Mouse (Mus musculus) layer of hippocampus, adult 9-10 months (tissue): Measurements from ENCODE around the gene Actl11.

Source experiments
- DNase-seq: peaks from one replicate; pipeline ENCODE4 v3.0.0; 2022; ENCODE audit warnings: low spot score

Actl11 gene

DNA sequence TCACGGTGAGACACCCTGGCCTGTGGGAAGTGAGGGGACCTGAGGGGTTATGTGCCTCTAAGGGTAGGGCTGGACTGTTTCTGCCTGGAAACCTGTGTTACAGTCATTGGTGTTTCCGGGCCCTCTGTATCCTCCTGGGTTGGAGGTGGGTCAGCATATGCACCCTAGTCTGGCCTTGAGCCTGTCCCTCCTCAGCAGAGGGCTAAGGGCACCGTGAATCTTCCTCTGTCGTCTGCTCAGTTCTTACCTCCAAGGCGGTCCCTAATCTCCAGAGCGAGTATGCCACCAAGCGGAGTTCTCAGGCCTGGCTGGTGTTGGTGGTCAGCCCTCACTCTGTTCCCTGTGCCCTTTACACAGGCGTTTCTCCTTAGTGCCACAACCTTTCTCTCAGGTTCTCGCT, 34.6 kb downstream of the Actl11 start:
- DNase-seq = no peak

DNA sequence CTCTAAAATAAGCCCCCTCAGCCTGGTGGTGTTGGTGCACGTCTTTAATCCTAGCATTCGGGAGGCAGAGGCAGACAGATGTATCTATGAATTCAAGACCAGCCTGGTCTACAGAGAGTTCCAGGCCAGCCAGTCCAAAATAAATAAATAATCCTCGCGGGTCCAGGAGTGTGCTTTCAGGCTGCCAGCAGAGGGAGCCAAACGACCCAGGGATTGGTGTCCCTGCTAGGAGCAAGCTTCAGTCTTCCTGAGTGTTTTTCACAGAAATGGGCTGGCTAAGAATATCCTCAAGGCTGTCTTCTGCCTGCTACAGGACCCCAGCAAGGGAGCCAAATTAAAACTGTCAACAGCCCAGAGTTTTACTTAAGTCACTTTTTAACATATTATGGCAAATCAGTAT, 35.4 kb downstream of the Actl11 start:
- DNase-seq = no peak

DNA sequence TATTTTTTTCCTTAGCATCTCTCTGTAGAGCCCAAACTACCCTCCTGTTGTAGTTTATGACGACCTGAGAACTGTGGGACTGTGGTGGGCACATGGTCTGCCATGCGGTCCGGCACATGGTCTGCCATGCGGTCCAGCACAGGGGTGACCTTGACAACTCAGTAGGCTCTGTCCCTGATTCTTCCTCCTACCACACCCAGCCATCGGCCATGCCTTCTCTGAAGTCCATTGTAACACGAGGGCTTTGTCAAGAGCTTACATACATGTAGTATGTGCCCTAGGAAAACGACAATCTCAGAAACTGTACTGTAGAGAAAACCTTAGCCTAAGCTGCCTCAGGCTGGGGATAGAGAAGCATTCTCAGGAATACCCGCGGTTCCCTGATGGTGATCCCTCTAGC, 36.4 kb downstream of the Actl11 start:
- DNase-seq = no peak

DNA sequence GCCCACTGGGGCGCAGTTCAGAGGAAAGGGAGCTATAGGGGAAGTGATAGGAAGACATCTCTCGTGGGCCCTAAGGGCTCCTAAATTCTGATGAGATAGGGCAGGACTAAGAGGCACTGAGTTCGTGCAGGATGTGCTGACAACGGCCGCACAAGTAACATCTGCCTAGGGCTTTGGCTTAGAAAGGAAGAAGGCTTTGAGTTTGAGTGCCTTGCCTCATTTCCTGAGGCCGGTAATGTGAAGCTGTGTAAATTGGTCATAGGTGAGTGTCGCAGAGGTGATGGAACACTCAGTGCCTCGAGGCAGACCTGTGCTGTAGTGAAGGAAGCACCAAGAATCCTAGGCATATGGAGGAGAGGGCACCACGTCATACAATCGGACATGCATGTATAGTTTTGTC, 38.4 kb downstream of the Actl11 start:
- no peak for DNase-seq

DNA sequence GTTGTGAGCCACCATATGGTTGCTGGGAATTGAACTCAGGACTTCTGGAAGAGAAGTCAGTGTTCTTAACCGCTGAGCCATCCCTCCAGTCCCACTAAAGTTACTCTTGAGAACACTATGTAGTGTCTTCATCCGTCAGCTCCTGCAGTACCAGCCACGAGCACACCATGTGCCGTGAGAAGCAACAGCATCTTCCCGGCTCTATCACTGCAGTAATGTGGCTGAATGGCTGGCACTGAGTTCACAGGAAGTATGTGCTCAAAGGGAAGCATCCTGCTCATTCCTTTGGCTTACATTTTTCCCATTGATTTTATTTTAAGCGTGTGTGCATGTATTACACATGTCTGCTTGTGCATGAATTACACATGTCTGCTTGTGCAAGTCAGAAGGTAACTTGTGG, 39.2 kb downstream of the Actl11 start:
- no peak for DNase-seq

DNA sequence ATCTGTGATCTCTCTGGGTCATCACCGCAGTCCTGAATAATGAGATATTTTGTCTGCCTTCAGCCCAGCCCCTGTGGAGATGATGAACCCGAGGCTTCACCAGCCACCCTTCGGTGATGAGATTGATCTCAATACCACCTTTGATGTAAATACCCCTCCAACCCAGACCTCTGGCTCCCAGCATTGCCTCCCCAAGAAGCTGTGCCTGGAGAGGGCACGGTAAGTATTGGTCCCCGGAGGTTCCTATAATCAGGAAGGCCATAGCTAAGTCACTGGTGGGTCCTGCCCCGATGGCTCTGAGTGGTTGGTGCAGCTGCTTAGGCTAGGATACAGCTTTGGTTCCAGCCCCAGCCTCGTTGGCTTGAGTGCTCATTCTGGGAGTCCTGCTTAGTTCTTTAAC, 40.3 kb downstream of the Actl11 start:
- DNase-seq = no peak

DNA sequence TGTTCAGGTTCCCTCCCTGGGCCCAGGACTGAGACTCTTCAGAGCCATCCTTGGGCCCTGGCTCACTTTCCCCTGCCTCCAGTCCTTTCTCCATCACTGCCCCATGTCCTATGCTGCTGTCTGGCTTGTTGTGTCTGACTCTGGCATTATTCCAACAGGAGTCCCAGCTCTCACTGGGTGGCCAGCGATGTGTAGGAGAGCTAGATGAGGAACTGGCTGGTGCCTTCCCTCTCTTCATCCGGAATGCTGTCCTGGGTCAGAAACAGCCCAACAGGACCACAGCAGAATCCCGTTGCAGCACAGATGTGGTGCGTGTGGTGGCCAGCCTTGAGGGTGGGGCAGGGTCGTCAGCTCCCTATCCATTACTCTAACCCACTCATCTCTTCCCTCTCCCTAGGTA, 42.0 kb downstream of the Actl11 start:
- DNase-seq = no peak

DNA sequence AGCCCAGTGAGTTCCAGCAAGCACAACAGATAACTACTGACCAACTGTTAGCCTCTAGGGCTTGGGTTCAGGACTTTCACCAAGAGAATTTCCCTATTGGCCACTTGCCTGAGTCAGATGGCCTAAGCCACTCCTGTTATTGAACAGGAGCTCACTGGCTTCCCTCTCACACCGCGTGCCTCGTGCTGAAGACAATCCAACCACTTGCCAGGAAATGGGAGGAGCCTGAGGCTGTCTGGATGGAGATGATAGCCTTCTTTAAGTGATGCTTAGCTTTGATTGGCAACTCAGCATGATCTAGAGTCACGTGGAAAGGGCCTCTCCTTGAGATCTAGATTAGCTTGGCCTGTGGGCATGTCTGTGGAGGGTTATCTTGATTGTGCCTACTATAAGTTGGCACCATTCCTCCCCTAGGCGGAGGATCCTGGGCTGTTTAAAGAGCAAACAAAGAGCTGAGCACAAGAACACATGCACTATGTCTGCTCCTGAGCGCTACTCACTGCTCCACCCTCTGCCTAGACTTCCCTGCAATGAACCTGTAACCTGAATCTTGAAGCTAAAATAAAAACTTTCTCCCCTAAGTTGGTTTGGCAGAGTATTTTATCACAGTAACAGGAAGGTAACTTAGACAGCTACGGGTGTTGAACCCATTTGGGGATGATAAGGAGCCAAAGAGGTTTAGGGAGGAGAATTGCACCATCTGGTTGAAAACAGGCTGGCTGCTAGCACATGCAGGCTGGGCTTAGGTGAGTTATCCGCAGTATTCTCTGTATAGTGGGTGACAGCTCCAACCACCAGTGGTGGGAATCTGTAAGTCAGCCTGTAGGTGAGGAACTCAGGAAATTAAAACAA, 43.6 kb downstream of the Actl11 start:
- no peak for DNase-seq

DNA sequence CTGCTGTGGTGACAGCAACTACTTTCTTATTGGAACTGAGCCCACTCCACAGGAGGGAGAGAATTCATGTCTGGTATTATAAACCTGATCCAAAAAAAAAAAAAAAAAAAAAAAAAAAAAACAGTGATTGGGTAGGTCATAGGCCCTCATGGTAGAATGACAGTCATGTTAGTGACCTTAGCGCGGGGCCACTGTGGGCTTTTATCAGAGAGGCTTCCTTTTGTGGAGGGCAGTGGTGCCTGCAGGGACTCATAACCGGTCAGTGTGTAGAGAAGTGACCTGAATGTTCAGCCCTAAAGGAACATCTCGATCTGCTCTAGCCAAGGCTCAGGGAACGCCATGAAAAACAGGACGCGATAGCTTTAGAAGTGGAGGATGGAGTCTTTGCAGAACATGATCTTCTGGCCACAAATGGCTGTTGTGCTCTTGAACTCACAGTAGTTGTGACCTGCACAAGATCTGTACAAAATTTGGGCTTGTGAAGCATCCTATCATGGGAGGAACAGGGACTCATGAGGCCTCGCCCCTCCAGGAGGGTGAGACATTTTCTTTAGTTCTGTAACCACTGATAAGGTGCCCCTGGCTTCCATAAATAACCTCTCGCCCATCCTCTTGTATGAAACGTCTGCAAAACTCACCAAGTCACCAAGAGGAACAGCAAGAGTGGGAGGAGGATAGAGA, 46.4 kb downstream of the Actl11 start:
- no peak for DNase-seq

DNA sequence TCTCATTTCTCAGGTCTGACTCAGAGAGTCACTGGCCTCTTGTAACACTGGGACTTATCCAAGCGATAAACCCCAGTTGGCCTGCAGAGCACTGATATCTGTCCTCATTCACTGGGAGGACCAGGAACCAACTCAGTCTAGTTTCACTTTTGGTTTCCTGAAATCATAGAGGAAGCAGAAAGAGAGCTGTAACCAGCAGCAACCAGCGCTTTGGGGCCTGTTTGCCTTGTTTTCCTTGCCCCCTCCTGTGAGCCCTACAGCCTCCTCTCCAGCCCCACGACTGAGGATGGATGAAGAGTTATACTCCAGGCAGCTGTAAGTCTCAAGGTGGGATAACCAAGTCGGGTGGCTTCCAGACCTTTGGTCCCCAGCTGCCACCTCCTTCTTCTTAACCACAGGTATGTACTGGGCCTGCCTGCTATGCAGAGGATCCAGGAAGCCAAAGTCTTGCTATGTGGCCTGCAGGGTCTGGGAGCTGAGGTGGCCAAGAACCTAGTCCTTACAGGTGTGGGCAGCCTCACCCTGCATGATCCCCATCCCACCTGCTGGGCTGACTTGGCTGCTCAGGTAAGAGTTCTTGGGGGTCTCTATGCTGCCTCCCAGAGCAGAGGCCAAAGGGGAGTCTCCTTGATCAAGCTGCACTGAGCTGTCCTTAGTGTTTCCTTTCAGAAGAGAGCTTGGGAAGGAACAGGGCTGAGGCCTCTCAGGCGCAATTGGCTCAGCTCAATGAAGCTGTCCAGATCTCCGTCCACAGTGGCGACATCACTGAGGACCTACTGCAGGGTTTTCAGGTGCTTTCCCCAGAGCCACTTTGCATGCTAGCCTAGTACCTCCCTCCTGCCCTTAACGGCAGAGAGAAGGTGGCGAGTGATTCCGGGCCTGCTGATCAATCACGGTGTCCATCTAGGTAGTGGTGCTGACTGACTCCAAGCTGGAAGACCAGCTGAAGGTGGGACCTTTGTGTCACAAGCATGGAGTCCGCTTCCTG, 47.4 kb downstream of the Actl11 start, which contains the start of gene Uba7:
Uba7 (plus strand) TSS at position 107 of the 988 bp plus-strand sequence.
- no peak for DNase-seq

DNA sequence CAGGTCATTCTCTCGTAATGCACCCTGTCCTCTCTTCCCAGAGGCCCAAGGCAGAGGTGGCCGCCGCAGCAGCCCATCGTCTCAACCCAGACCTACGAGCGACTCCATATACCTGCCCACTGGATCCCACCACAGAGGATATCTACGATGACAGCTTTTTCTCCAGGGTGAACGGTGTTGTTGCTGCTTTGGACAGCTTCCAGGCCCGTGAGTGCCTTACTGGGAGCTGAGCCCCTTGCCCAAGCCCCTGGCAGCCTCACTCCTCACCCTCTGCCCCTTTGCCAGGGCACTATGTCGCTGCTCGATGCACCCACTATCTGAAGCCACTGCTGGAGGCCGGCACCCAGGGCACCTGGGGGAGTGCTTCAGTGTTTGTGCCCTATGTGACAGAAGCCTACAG, 50.5 kb downstream of the Actl11 start:
- DNase-seq = no peak
